Mouse (Mus musculus) kidney, postnatal 14 days (tissue): ENCODE measurements around the gene Epn2.
A peak's percentile ranks its signal among the peaks of the same experiment; 100 is the strongest.
"Not testable (repeated sequence)": the region's sequence is repeated elsewhere in the genome, so short reads cannot be mapped to it uniquely, and the experiment has no call there.

ENCODE experiments used
- DNase-seq: peaks from one replicate; pipeline ENCODE4 v3.0.0; 2022; ENCODE audit warnings: mixed read lengths

Epn2 gene

GRCm38 (mm10) chr11:61590516-61591213, 11.2 kb upstream of the Epn2 start:
- DNase-seq: peak; percentile 80

- DNase-seq: peak; percentile 50
Measured at GRCm38 (mm10) chr11:61585421-61585820, 5.9 kb upstream of the Epn2 start.

- DNase-seq: no peak
Measured at GRCm38 (mm10) chr11:61584830-61585229, 5.3 kb upstream of the Epn2 start.

GRCm38 (mm10) chr11:61584096-61584495, 4.6 kb upstream of the Epn2 start:
- DNase-seq: no peak

GRCm38 (mm10) chr11:61582808-61583207, 3.3 kb upstream of the Epn2 start:
- not testable (repeated sequence) for DNase-seq

GRCm38 (mm10) chr11:61579878-61580381, 443 bp upstream of the Epn2 start:
- DNase-seq: peak; percentile 27

- DNase-seq: no peak
Measured at GRCm38 (mm10) chr11:61578541-61578982, 925 bp downstream of the Epn2 start.

- DNase-seq: no peak
Measured at GRCm38 (mm10) chr11:61577991-61578390, 1.5 kb downstream of the Epn2 start.

GRCm38 (mm10) chr11:61577349-61577748, 2.1 kb downstream of the Epn2 start:
- no peak for DNase-seq

GRCm38 (mm10) chr11:61573266-61573665, 6.2 kb downstream of the Epn2 start:
- DNase-seq: peak; percentile 25

- no peak for DNase-seq
Measured at GRCm38 (mm10) chr11:61571225-61571624, 8.3 kb downstream of the Epn2 start.

- no peak for DNase-seq
Measured at GRCm38 (mm10) chr11:61569671-61570070, 9.8 kb downstream of the Epn2 start.

- peak; percentile 59 for DNase-seq
Measured at GRCm38 (mm10) chr11:61564566-61564965, 14.9 kb downstream of the Epn2 start.

GRCm38 (mm10) chr11:61563939-61564338, 15.5 kb downstream of the Epn2 start:
- DNase-seq: no peak

GRCm38 (mm10) chr11:61562421-61562820, 17.1 kb downstream of the Epn2 start:
- peak; percentile 36 for DNase-seq

GRCm38 (mm10) chr11:61559572-61559971, 19.9 kb downstream of the Epn2 start:
- DNase-seq: no peak

- DNase-seq: no peak
Measured at GRCm38 (mm10) chr11:61553015-61553754, 26.3 kb downstream of the Epn2 start.

- no peak for DNase-seq
Measured at GRCm38 (mm10) chr11:61550631-61551030, 28.9 kb downstream of the Epn2 start.

GRCm38 (mm10) chr11:61547710-61548109, 31.8 kb downstream of the Epn2 start:
- DNase-seq: no peak

- peak; percentile 18 for DNase-seq
Measured at GRCm38 (mm10) chr11:61546452-61546851, 33.0 kb downstream of the Epn2 start.

- DNase-seq: no peak
Measured at GRCm38 (mm10) chr11:61545586-61545985, 33.9 kb downstream of the Epn2 start.

- DNase-seq: no peak
Measured at GRCm38 (mm10) chr11:61541106-61541505, 38.4 kb downstream of the Epn2 start.

- DNase-seq: no peak
Measured at GRCm38 (mm10) chr11:61540642-61541041, 38.8 kb downstream of the Epn2 start.

- DNase-seq: no peak
Measured at GRCm38 (mm10) chr11:61537362-61537761, 42.1 kb downstream of the Epn2 start.
